10 mouse cellular contexts compared by ENCODE assay signal in the genomic region with DNA sequence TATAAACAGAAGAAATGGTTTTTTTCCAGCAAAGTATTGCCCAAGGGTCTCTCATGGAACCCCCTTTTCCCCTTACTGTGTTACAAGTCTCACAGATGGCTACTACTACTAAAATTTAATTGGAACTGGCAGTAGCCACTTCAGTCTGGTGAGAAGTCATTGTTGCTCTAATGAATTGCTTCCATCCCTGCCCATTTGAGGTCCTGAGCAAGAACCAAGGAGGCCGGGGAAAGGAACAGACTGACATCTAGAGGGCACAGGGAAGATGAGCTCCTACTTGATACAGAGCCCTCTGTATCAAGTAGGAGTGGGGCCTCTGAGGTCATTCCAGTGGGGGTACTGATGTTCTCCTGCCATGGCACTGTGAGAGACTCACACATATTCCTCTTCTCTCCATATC. TPM values are rescaled to one million over a fixed set of nuclear protein-coding genes. Genes with fewer than 3 reads are reported as not detected.
DNase-seq lines count a peak whose midpoint lies in the region; ATAC-seq and TF ChIP-seq lines count a peak whose summit lies in the region.
"Had no signal": no experiment of that assay in that cellular context is flagged by ENCODE, and none has a peak within 500 bp of the region (broad histone marks: within the 10 kb centered on the region; RNA-seq: fewer than 3 reads in every experiment).

No protein-coding gene starts in this region.

- no peaks in the 10 kb centered on the region for H3K36me3 ChIP-seq in heart, postnatal 0 days (replicated peaks; ENCODE audit: control insufficient read depth, insufficient read depth, low read length)
- no peaks in the 10 kb centered on the region for H3K36me3 ChIP-seq in heart, embryonic 10.5 days
- H3K36me3 ChIP-seq in MEL (ENCODE audit: control insufficient read depth in 1 of 2, insufficient read depth in 2 of 2, low read length in 2 of 2): no peaks in the 10 kb centered on the region
- H3K36me3 ChIP-seq in lung, postnatal 0 days (ENCODE audit: insufficient read depth, low read length): no peaks in the 10 kb centered on the region
- H3K36me3 ChIP-seq: liver, embryonic 12.5 days had no signal

- H3K4me3 ChIP-seq in heart, postnatal 0 days (ENCODE audit: low read depth, low read length): no peak overlapping the region
- no peak overlapping the region for H3K4me3 ChIP-seq in heart, embryonic 10.5 days
- no peak overlapping the region for H3K4me3 ChIP-seq in MEL (ENCODE audit: control insufficient read depth in 1 of 2, insufficient read depth in 1 of 2, low read depth in 2 of 2, low read length in 2 of 2)
- no peak overlapping the region for H3K4me3 ChIP-seq in lung, postnatal 0 days (ENCODE audit: low read depth, low read length)
- H3K4me3 ChIP-seq: liver, embryonic 12.5 days had no signal

- H3K4me2 ChIP-seq in heart, postnatal 0 days (ENCODE audit: low read depth, low read length): no peak overlapping the region
- H3K4me2 ChIP-seq in lung, postnatal 0 days (replicated peaks; ENCODE audit: low read depth, low read length): no peak overlapping the region
- H3K4me2 ChIP-seq: liver, embryonic 12.5 days had no signal

- TF ChIP-seq RAD21 in MEL (IDR thresholded peaks at IDR 0.05; ENCODE audit: low read depth, low read length): peak; percentile 19; the same call in 1 of the 2 replicates

- no peak for TF ChIP-seq POLR2A in MEL (IDR thresholded peaks at IDR 0.05; ENCODE audit: control insufficient read depth in 1 of 2, insufficient read depth in 1 of 2, low read depth in 1 of 2, low read length in 2 of 2, poor library complexity in 1 of 2)

- WGBS in heart, postnatal 0 days: 57% methylated on average over 1 of the region's 1 CpGs
- 42% methylated on average over 1 of the region's 1 CpGs for WGBS in heart, embryonic 10.5 days
- 53% methylated on average over 1 of the region's 1 CpGs for WGBS in lung, postnatal 0 days

- no peak overlapping the region for H3K27ac ChIP-seq in heart, postnatal 0 days (ENCODE audit: low read depth)
- H3K27ac ChIP-seq in heart, embryonic 10.5 days: no peak overlapping the region
- H3K27ac ChIP-seq in MEL (ENCODE audit: control insufficient read depth, low read depth, low read length): no peak overlapping the region
- no peak overlapping the region for H3K27ac ChIP-seq in lung, postnatal 0 days (ENCODE audit: low read length)
- H3K27ac ChIP-seq: liver, embryonic 12.5 days had no signal

- no peak for TF ChIP-seq EP300 in heart, postnatal 0 days (IDR thresholded peaks at IDR 0.05; ENCODE audit: low read depth)
- no peak for TF ChIP-seq EP300 in MEL (IDR thresholded peaks at IDR 0.05; ENCODE audit: low read depth in 1 of 2, low read length in 2 of 2)
- TF ChIP-seq EP300 in lung, postnatal 0 days (IDR thresholded peaks at IDR 0.05): no peak

- no peak for DNase-seq in heart, postnatal 0 days (ENCODE audit: low spot score)
- no peak for DNase-seq in heart, embryonic 10.5 days (ENCODE audit: low spot score)
- DNase-seq in MEL (ENCODE audit: low read depth, low spot score): no peak
- DNase-seq in embryo, embryonic 10.5 days (ENCODE audit: low spot score): peak; percentile 56
- peak; percentile 43 for DNase-seq in lung, postnatal 0 days (ENCODE audit: low spot score)
- DNase-seq in urinary bladder, postnatal 36 days (ENCODE audit: low spot score in 2 of 2): no peak
- DNase-seq in urinary bladder, postnatal 10 days (ENCODE audit: low spot score): no peak
- no peak for DNase-seq in layer of hippocampus, postnatal 36 days
- DNase-seq: heart, postnatal 4 days had no signal

- peak; percentile 25 for TF ChIP-seq CTCF in heart, postnatal 0 days (IDR thresholded peaks at IDR 0.05; ENCODE audit: low read depth)
- no peak; a peak in 1 of 6 replicates for TF ChIP-seq CTCF in MEL (IDR thresholded peaks at IDR 0.05 in 2 of 3, conservative IDR thresholded peaks at IDR 0.05 in 1 of 3; ENCODE audit: control insufficient read depth in 1 of 3, insufficient read depth in 1 of 3, low read depth in 2 of 3, low read length in 3 of 3, poor library complexity in 1 of 3, severe bottlenecking in 1 of 3)
- peak; percentile 63 for TF ChIP-seq CTCF in lung, postnatal 0 days (IDR thresholded peaks at IDR 0.05)

- H3K27me3 ChIP-seq in heart, postnatal 0 days (ENCODE audit: control insufficient read depth, insufficient read depth, low read length): no peaks in the 10 kb centered on the region
- H3K27me3 ChIP-seq in heart, embryonic 10.5 days (ENCODE audit: insufficient read depth, poor library complexity, severe bottlenecking): no peaks in the 10 kb centered on the region
- no peaks in the 10 kb centered on the region; a peak in 1 of 4 replicates for H3K27me3 ChIP-seq in MEL (ENCODE audit: control insufficient read depth in 1 of 2, insufficient read depth in 2 of 2, low read length in 2 of 2)
- no peaks in the 10 kb centered on the region for H3K27me3 ChIP-seq in lung, postnatal 0 days (replicated peaks; ENCODE audit: insufficient read depth, low read length)
- H3K27me3 ChIP-seq: liver, embryonic 12.5 days had no signal

- no peaks in the 10 kb centered on the region for H3K79me2 ChIP-seq in MEL (ENCODE audit: control insufficient read depth, insufficient read depth, low read length, poor library complexity)

- H3K9me3 ChIP-seq in heart, postnatal 0 days (replicated peaks; ENCODE audit: control insufficient read depth, low read length): no peaks in the 10 kb centered on the region
- H3K9me3 ChIP-seq in heart, embryonic 10.5 days: no peaks in the 10 kb centered on the region
- H3K9me3 ChIP-seq in MEL (replicated peaks; ENCODE audit: insufficient read depth, low read length): no peaks in the 10 kb centered on the region
- H3K9me3 ChIP-seq in lung, postnatal 0 days (ENCODE audit: low read length): no peaks in the 10 kb centered on the region
- H3K9me3 ChIP-seq: liver, embryonic 12.5 days had no signal

- ATAC-seq in heart, postnatal 0 days (ENCODE audit: insufficient read depth, low read depth): no peak
- ATAC-seq in lung, postnatal 0 days: no peak
- ATAC-seq: liver, embryonic 12.5 days had no signal

- H3K9ac ChIP-seq in heart, postnatal 0 days (replicated peaks; ENCODE audit: low read depth, low read length): no peak overlapping the region
- H3K9ac ChIP-seq in MEL (ENCODE audit: control insufficient read depth, low read depth, low read length, poor library complexity, severe bottlenecking): no peak overlapping the region
- H3K9ac ChIP-seq in lung, postnatal 0 days (replicated peaks; ENCODE audit: low read depth): no peak overlapping the region
- H3K9ac ChIP-seq: liver, embryonic 12.5 days had no signal

- H3K4me1 ChIP-seq in heart, postnatal 0 days (ENCODE audit: control insufficient read depth, insufficient read depth): 0 out of 2 replicates have a peak, but pooled peaks cover 5% of the 10 kb centered on the region
- peaks cover 3% of the 10 kb centered on the region; the same call in 1 of the 2 replicates for H3K4me1 ChIP-seq in heart, embryonic 10.5 days
- no peaks in the 10 kb centered on the region for H3K4me1 ChIP-seq in MEL (ENCODE audit: control insufficient read depth in 1 of 2, insufficient read depth in 2 of 2, low read length in 2 of 2)
- H3K4me1 ChIP-seq in lung, postnatal 0 days (ENCODE audit: insufficient read depth, low read depth, low read length): no peaks in the 10 kb centered on the region
- H3K4me1 ChIP-seq: liver, embryonic 12.5 days had no signal

TF ChIP-seq in MEL, 35 proteins besides CTCF, POLR2A, EP300 and RAD21:
- TF ChIP-seq JUND (IDR thresholded peaks at IDR 0.05; ENCODE audit: low read depth, low read length) (no peak), SIN3A (IDR thresholded peaks at IDR 0.05; ENCODE audit: low read length) (no peak), MYC (IDR thresholded peaks at IDR 0.05; ENCODE audit: low read depth, low read length) (no peak), CHD1 (IDR thresholded peaks at IDR 0.05; ENCODE audit: low read depth, low read length) (no peak)

RNA-seq across cellular contexts. Expression of gene Thumpd2, which starts 47.8 kb away (rescaled TPM):
- 3.5 and 7.5 TPM in 2 replicates for total RNA-seq in heart, postnatal 0 days (2014; rRNA removed; ENCODE audit: low replicate concordance)
- polyA plus RNA-seq in heart, postnatal 0 days (2015; fragmentation: Nextera tagmentation; extraction: Ambion mirVana): 7.9 and 8.8 TPM in 2 replicates
- 10.1 and 12.5 TPM in 2 replicates for polyA plus RNA-seq in heart, embryonic 10.5 days (2016; fragmentation: Nextera tagmentation; extraction: Ambion mirVana)
- 15.5 and 15.8 TPM in 2 replicates for total RNA-seq in MEL (2012; rRNA removed)
- 10 to 100 TPM in 1 of 2 experiments, not detected in 1; 15.1 TPM for polyA plus RNA-seq in MEL (2012; ENCODE audit: insufficient read depth in 1 of 2, insufficient read length in 2 of 2, low read depth in 1 of 2, low replicate concordance in 2 of 2, missing spikeins in 1 of 2)
- polyA plus RNA-seq in lung, postnatal 0 days (2015; fragmentation: Nextera tagmentation; extraction: Ambion mirVana): 9.0 and 10.0 TPM in 2 replicates
- 1 to 10 TPM; 7.0 to 7.6 TPM for total RNA-seq in layer of hippocampus, postnatal 36 days (2021)

Comparison
In these comparisons a context has a peak if more than half of its experiments do, and no peak if none do; other contexts are left out.
1. DNase-seq: peak in embryo, embryonic 10.5 days (single experiment) and lung, postnatal 0 days (single experiment); none in heart, postnatal 0 days (single experiment), heart, embryonic 10.5 days (single experiment), MEL (single experiment), urinary bladder, postnatal 36 days (0 of 2), urinary bladder, postnatal 10 days (single experiment) and layer of hippocampus, postnatal 36 days (0 of 2).
2. CTCF ChIP-seq: peak in heart, postnatal 0 days (single experiment) and lung, postnatal 0 days (single experiment); none in MEL (0 of 3).